Mouse (Mus musculus): Measurements from ENCODE around the gene Gpr87.

DNA sequence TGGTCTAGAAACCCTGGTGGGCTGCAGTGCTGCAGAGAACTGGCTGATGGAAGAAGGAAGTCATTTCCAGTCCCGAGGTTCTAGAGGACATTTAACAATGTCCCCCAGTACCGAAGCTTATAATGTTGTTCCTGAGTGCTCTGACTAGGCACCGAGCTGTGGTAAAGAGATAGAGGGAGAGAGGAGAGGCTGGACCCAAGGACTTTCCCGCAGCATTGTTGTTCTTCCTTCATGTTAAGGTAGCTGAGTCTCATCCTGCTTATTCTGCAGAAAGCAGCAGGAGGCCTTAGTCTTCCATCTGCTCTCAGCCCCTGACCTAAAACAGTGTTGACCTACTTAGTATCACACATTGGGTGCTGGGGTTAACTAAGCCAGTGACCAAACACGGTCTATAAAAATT lies 18.0 kb downstream of the Gpr87 start:
- TF ChIP-seq ZKSCAN1 (IDR thresholded peaks at IDR 0.05; ENCODE audit: low read depth, low read length) (no peak), CTCF (IDR thresholded peaks at IDR 0.05 in 2 of 3, conservative IDR thresholded peaks at IDR 0.05 in 1 of 3; ENCODE audit: control insufficient read depth in 1 of 3, insufficient read depth in 1 of 3, low read depth in 2 of 3, low read length in 3 of 3, poor library complexity in 1 of 3, severe bottlenecking in 1 of 3) (no peak), TCF12 (IDR thresholded peaks at IDR 0.05; ENCODE audit: low read depth, low read length) (no peak), GATA1 (IDR thresholded peaks at IDR 0.05; ENCODE audit: low read depth, low read length) (no peak), E2F4 (IDR thresholded peaks at IDR 0.05; ENCODE audit: borderline replicate concordance, low read depth, low read length) (no peak), POLR2A (IDR thresholded peaks at IDR 0.05; ENCODE audit: control insufficient read depth in 1 of 2, insufficient read depth in 1 of 2, low read depth in 1 of 2, low read length in 2 of 2, poor library complexity in 1 of 2) (no peak), NRF1 (IDR thresholded peaks at IDR 0.05; ENCODE audit: insufficient read depth, low read depth, low read length, poor library complexity, severe bottlenecking) (no peak), MEF2A (IDR thresholded peaks at IDR 0.05; ENCODE audit: extremely low read depth, insufficient replicate concordance, low read depth, low read length, poor library complexity, severe bottlenecking) (no peak), NELFE (IDR thresholded peaks at IDR 0.05; ENCODE audit: low read depth, low read length) (no peak)
